Mouse (Mus musculus): ENCODE results near the gene Zc2hc1b. TPM values are rescaled to one million over a fixed set of nuclear protein-coding genes. Genes with fewer than 3 reads are reported as not detected.
"Not testable (repeated sequence)": the region's sequence is repeated elsewhere in the genome, so short reads cannot be mapped to it uniquely, and the experiment has no call there.

Zc2hc1b gene
- polyA plus RNA-seq, 1 experiment from 2014 or later: not detected

DNA sequence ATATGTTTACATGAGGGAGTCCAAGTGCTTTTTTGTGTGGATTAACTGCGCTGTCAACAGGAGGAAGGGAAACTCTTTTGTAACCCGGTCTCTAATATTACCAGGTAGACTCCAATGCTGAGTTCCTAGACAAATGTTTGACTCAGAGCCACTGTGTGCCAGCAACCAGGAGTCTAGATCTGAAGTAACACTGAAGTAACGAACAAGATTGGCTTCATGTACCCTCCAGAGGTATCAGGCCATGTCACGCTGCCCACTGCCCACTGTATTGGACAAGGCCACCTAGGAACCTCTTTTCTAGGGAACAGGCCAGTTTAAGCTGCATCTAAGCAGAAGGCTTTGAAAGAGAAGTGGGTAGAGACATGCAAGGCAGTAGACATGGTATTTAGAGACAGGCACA lies 31.2 kb upstream of the Zc2hc1b start:
- H3K36me3 ChIP-seq (ENCODE audit: control insufficient read depth, insufficient read depth): no peaks in the 10 kb centered on the region
- WGBS: 74% methylated on average over 4 of the region's 4 CpGs
- H3K4me1 ChIP-seq (replicated peaks; ENCODE audit: control insufficient read depth, insufficient read depth, low read length): peaks cover 3% of the 10 kb centered on the region; the same call in 1 of the 2 replicates
- no peak overlapping the region for H3K27ac ChIP-seq (ENCODE audit: low read length)
- ATAC-seq: 0 out of 2 replicates have a peak, but pooled peaks have one; percentile 26
- no peak overlapping the region for H3K4me2 ChIP-seq (ENCODE audit: low read length)
- H3K9ac ChIP-seq (replicated peaks; ENCODE audit: low read depth, low read length): no peak overlapping the region
- H3K27me3 ChIP-seq (replicated peaks; ENCODE audit: control insufficient read depth, insufficient read depth, low read length): no peaks in the 10 kb centered on the region
- no peak overlapping the region for H3K4me3 ChIP-seq (replicated peaks; ENCODE audit: low read length)
- no peaks in the 10 kb centered on the region for H3K9me3 ChIP-seq (ENCODE audit: control insufficient read depth, low read length)

DNA sequence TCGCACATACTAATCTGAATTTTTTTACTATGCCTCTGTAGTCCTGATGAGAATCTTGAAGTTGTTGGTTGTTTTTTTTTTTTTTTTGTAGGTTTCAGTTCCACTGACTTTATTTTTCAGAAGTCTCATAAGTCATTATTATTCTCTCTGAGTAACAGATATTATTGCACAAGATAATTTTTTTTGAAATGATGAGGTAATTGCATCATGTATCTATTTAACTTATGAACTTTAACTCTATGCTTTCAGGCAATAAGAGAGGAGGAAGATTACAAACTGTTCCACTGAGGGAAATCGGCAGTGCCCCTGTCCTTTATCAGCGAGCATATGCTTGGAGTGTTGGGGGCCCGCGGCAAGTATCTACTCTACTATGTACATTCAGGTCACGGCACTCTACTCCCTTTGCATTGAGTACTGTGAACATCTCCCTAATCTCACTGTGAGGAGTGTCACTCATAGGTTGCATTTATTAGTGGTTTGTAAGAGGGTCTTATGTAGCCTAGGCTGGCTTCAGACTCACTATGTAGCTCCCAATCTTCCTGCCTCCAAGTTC lies 24.0 kb upstream of the Zc2hc1b start:
- WGBS: 95% methylated on average over 6 of the region's 6 CpGs
- Histone ChIP-seq H3K27ac (ENCODE audit: low read length) (no peak overlapping the region), H3K4me3 (replicated peaks; ENCODE audit: low read length) (no peak overlapping the region), H3K36me3 (ENCODE audit: control insufficient read depth, insufficient read depth) (no peaks in the 10 kb centered on the region), H3K4me2 (ENCODE audit: low read length) (no peak overlapping the region), H3K9ac (replicated peaks; ENCODE audit: low read depth, low read length) (no peak overlapping the region), H3K4me1 (replicated peaks; ENCODE audit: control insufficient read depth, insufficient read depth, low read length) (no peaks in the 10 kb centered on the region), H3K9me3 (ENCODE audit: control insufficient read depth, low read length) (no peaks in the 10 kb centered on the region), H3K27me3 (replicated peaks; ENCODE audit: control insufficient read depth, insufficient read depth, low read length) (no peaks in the 10 kb centered on the region)
- ATAC-seq: no peak

DNA sequence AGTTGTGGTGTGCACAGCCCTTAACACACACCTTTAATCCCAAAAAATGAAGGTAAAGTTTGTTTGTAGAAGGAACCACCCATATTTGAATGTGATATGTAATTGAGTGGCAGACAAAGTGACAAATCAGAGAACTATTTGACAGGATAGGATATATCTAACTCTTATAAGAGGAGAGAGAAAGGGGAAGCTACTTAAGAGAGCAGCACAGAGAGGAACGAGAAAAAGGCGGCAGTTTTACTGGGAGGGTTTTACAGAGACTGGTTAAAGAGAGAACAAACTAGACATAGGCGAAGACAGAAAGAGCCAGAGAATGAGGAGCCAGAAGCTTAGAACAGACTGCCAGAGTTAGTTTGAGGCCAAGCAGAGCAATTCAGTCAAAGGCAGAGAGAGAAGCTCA lies 23.0 kb upstream of the Zc2hc1b start:
- no peak overlapping the region for H3K9ac ChIP-seq (replicated peaks; ENCODE audit: low read depth, low read length)
- ATAC-seq: no peak
- H3K27ac ChIP-seq (ENCODE audit: low read length): no peak overlapping the region
- no peak overlapping the region for H3K4me2 ChIP-seq (ENCODE audit: low read length)
- WGBS: 95% methylated on average over 3 of the region's 3 CpGs
- no peaks in the 10 kb centered on the region for H3K27me3 ChIP-seq (replicated peaks; ENCODE audit: control insufficient read depth, insufficient read depth, low read length)
- no peak overlapping the region for H3K4me3 ChIP-seq (replicated peaks; ENCODE audit: low read length)
- no peaks in the 10 kb centered on the region for H3K4me1 ChIP-seq (replicated peaks; ENCODE audit: control insufficient read depth, insufficient read depth, low read length)
- H3K9me3 ChIP-seq (ENCODE audit: control insufficient read depth, low read length): no peaks in the 10 kb centered on the region
- H3K36me3 ChIP-seq (ENCODE audit: control insufficient read depth, insufficient read depth): no peaks in the 10 kb centered on the region

DNA sequence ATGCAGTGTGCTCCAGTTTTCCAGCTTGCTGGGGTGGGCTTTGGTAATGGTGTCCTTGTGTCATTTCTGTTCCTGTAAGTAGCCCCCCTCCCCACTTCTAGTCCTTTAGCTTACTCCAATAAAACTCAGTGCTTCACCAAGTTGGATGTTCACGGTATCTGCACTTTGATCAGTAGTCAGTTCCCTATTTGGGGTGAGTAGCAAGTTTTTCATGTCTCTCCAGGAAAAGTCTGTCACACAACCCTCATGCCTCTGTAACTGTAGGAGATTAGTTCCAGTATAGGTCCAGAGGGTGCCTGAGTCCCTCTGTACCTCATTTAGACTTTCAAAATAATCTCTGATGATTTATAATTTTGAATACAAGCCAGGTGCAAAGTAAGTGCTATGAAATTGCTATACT lies 21.4 kb upstream of the Zc2hc1b start:
- Histone ChIP-seq H3K27ac (ENCODE audit: low read length) (no peak overlapping the region), H3K27me3 (replicated peaks; ENCODE audit: control insufficient read depth, insufficient read depth, low read length) (no peaks in the 10 kb centered on the region), H3K36me3 (ENCODE audit: control insufficient read depth, insufficient read depth) (no peaks in the 10 kb centered on the region), H3K9me3 (ENCODE audit: control insufficient read depth, low read length) (no peaks in the 10 kb centered on the region), H3K4me1 (replicated peaks; ENCODE audit: control insufficient read depth, insufficient read depth, low read length) (no peaks in the 10 kb centered on the region), H3K4me3 (replicated peaks; ENCODE audit: low read length) (no peak overlapping the region), H3K4me2 (ENCODE audit: low read length) (no peak overlapping the region), H3K9ac (replicated peaks; ENCODE audit: low read depth, low read length) (no peak overlapping the region)
- WGBS: 93% methylated on average over 1 of the region's 1 CpGs
- no peak for ATAC-seq

DNA sequence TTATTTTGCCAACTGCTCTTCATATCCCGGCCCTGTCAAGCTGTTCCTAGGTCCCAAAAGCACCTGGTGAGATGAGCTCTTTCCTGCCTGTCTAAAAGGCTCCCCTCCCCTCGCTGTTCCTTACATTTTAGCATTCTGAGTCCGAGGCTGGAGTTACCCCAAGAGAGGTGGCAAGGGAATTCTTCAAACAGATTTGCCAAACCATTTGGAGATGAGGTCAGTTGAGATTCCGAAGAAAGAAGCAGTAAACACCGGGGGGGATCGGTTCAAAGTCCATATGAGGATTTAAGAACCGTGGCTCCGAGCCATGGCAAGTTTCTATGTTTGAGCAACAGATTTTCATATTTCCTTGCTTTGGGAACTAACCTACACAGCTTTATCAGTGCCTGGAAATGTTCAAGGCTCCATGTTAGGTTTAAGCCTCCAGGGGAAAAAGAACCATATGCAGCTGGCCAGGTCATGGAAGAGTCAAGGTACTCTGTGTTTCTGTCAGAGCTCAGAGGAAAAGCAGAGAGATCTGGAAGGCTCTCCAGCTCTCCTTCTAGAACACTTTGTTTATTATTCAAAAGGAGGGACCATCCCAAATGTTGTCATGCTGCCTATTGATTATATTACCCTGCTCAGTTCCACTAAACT lies 19.2 kb upstream of the Zc2hc1b start:
- Histone ChIP-seq H3K27ac (ENCODE audit: low read length) (no peak overlapping the region), H3K9ac (replicated peaks; ENCODE audit: low read depth, low read length) (no peak overlapping the region), H3K4me1 (replicated peaks; ENCODE audit: control insufficient read depth, insufficient read depth, low read length) (peaks cover 5% of the 10 kb centered on the region), H3K27me3 (replicated peaks; ENCODE audit: control insufficient read depth, insufficient read depth, low read length) (no peaks in the 10 kb centered on the region), H3K4me2 (ENCODE audit: low read length) (no peak overlapping the region), H3K4me3 (replicated peaks; ENCODE audit: low read length) (no peak overlapping the region), H3K36me3 (ENCODE audit: control insufficient read depth, insufficient read depth) (no peaks in the 10 kb centered on the region), H3K9me3 (ENCODE audit: control insufficient read depth, low read length) (no peaks in the 10 kb centered on the region)
- 88% methylated on average over 8 of the region's 8 CpGs for WGBS
- no peak for ATAC-seq

DNA sequence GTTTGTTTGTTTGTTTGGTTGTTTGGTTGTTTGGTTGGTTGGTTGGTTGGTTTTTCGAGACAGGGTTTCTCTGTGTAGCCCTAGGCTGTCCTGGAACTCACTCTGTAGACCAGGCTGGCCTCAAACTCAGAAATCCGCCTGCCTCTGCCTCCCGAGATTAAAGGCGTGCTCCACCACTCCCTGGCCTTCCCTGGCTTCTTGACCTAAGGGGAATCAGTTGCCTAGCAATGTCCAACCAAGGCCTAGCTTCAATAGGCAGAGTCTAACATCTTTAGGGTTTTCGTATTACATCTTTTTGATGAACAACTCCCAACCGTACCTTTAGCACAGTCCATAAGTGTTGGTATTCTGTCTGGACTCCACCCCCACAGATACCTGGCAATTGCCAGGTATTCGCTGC lies 15.7 kb upstream of the Zc2hc1b start:
- not testable (repeated sequence) for H3K27ac ChIP-seq (ENCODE audit: low read length); ATAC-seq; H3K27me3 ChIP-seq (replicated peaks; ENCODE audit: control insufficient read depth, insufficient read depth, low read length); H3K9ac ChIP-seq (replicated peaks; ENCODE audit: low read depth, low read length); H3K4me1 ChIP-seq (replicated peaks; ENCODE audit: control insufficient read depth, insufficient read depth, low read length); H3K36me3 ChIP-seq (ENCODE audit: control insufficient read depth, insufficient read depth); H3K9me3 ChIP-seq (ENCODE audit: control insufficient read depth, low read length)
- Histone ChIP-seq H3K4me2 (ENCODE audit: low read length) (peak overlapping the region; percentile 82), H3K4me3 (replicated peaks; ENCODE audit: low read length) (peak overlapping the region; percentile 93)
- 90% methylated on average over 7 of the region's 7 CpGs for WGBS

DNA sequence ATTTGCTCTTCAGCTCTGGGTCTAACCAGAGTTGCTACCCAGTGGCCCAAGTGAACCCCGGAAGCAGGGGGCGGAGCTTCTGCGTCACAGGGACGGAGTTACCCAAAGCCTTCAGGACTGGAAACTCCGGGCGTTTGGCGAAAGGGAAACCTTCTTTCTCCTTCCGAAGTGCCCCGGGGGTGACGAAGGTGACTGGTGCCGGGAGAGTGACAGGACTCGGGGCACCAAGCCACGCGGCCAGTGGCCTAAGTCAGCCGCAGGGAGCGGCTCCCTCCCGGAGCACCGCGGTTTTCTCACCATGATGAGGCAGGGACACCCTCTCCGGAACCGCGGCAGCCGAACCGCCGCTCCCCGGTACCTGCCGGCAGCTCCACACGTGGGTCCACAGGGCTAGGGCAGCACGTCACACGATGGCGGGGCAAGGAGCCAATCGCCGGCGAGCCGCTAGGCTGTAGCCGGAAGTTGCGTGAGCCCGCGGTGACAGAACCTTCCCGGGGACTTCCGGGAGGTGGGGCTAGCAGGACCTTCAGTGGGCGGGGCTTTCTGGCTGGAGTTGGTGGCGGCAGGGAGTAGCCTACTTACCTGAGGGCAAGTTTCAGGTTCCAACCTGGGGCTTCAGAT lies 15.0 kb upstream of the Zc2hc1b start, which contains the start of gene Ltv1:
Gene Ltv1 (minus strand): TSS at position 438 of the 621 bp plus-strand sequence.
- Histone ChIP-seq H3K9ac (replicated peaks; ENCODE audit: low read depth, low read length) (peak within 1 kb of the TSS; percentile 75), H3K36me3 (ENCODE audit: control insufficient read depth, insufficient read depth) (peaks cover 3% of the 10 kb centered on the region), H3K27ac (ENCODE audit: low read length) (peak within 1 kb of the TSS; percentile 43; the same call in 1 of the 2 replicates), H3K4me1 (replicated peaks; ENCODE audit: control insufficient read depth, insufficient read depth, low read length) (peaks cover 6% of the 10 kb centered on the region), H3K4me2 (ENCODE audit: low read length) (peak within 1 kb of the TSS; percentile 82), H3K4me3 (replicated peaks; ENCODE audit: low read length) (peak within 1 kb of the TSS; percentile 93), H3K27me3 (replicated peaks; ENCODE audit: control insufficient read depth, insufficient read depth, low read length) (no peaks in the 10 kb centered on the region), H3K9me3 (ENCODE audit: control insufficient read depth, low read length) (no peaks in the 10 kb centered on the region)
- WGBS: under 1% methylated on average over 43 of the region's 43 CpGs
- peak; percentile 100 for ATAC-seq

DNA sequence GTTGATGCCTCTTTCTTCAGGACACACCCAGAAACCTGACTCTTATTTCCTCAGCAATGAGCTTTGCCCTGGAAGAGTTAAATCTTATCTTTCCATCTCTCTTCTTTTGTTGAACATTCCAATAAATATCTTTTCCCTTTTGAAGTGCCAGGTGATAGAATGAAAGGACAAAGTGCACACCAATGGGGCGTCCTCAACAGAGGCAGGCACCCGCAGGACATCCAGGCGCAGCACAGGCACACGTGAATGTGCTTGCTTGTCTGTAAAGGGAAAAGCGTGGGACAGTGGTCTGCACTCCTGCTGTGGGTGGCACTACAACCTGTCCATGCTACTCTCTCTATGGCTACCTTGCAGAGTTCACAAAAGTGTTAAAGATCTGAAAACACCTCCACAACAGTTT lies 12.1 kb upstream of the Zc2hc1b start:
- no peak overlapping the region for H3K9ac ChIP-seq (replicated peaks; ENCODE audit: low read depth, low read length)
- no peak for ATAC-seq
- 92% methylated on average over 5 of the region's 5 CpGs for WGBS
- no peaks in the 10 kb centered on the region for H3K9me3 ChIP-seq (ENCODE audit: control insufficient read depth, low read length)
- no peak overlapping the region for H3K27ac ChIP-seq (ENCODE audit: low read length)
- H3K4me1 ChIP-seq (replicated peaks; ENCODE audit: control insufficient read depth, insufficient read depth, low read length): peaks cover 6% of the 10 kb centered on the region
- no peak overlapping the region for H3K4me2 ChIP-seq (ENCODE audit: low read length)
- no peak overlapping the region for H3K4me3 ChIP-seq (replicated peaks; ENCODE audit: low read length)
- peaks cover 8% of the 10 kb centered on the region for H3K36me3 ChIP-seq (ENCODE audit: control insufficient read depth, insufficient read depth)
- no peaks in the 10 kb centered on the region for H3K27me3 ChIP-seq (replicated peaks; ENCODE audit: control insufficient read depth, insufficient read depth, low read length)

DNA sequence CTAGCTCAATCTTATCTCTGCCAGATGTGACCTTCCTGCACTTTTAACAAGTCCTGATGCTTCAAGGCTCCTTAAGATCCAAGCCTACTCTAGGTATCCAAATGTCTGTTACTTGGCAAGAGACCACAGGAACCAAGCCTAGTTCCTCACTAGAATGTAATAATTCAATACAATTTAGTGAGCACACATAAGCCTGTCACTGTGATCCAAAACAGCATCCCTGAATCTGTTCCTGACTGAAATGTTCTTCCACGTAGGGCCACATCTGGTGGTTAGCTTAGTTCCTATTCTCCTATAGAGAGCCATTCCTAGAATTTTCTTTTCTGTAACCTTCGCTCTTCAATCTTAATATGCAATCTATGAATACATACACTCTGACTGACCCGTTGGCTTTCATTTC lies 8.9 kb upstream of the Zc2hc1b start:
- H3K4me3 ChIP-seq (replicated peaks; ENCODE audit: low read length): no peak overlapping the region
- H3K9ac ChIP-seq (replicated peaks; ENCODE audit: low read depth, low read length): no peak overlapping the region
- WGBS: 95% methylated on average over 3 of the region's 3 CpGs
- ATAC-seq: no peak
- H3K4me2 ChIP-seq (ENCODE audit: low read length): no peak overlapping the region
- H3K36me3 ChIP-seq (ENCODE audit: control insufficient read depth, insufficient read depth): peaks cover 17% of the 10 kb centered on the region
- no peaks in the 10 kb centered on the region for H3K4me1 ChIP-seq (replicated peaks; ENCODE audit: control insufficient read depth, insufficient read depth, low read length)
- H3K27me3 ChIP-seq (replicated peaks; ENCODE audit: control insufficient read depth, insufficient read depth, low read length): no peaks in the 10 kb centered on the region
- no peaks in the 10 kb centered on the region for H3K9me3 ChIP-seq (ENCODE audit: control insufficient read depth, low read length)
- H3K27ac ChIP-seq (ENCODE audit: low read length): no peak overlapping the region

All from forebrain, embryonic 16.5 days (tissue).